Mouse (Mus musculus): ENCODE data around the gene Gal3st1. TPM values are rescaled to one million over a fixed set of nuclear protein-coding genes. Genes with fewer than 3 reads are reported as not detected.

Gal3st1 gene
- total and polyA plus RNA-seq, 2 experiments = 2.2 to 4.4 TPM

DNA sequence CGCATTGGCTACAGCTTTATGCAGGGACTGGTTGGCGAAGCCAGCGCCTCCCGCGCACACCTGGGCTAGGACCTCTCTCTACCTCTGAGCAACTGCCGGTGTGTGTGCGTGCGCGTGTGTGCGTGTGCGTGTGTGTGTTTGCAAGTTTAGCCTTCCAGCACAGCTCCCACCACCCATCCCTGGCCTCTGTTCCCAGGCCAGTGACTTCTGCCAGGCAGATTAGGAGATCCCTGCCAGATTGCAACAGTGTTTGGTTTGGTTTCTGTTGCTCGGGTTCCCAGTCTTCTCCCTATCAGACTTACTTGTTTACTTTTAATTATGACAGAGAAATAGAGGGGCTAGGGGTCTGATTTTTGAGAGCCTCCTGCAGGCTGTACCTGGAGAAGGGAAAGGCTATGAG lies 48.5 kb downstream of the Gal3st1 start:
- Histone ChIP-seq H3K4me3 (ENCODE audit: insufficient read depth, low read depth, low read length) (peak overlapping the region; percentile 70), H3K9ac (ENCODE audit: low read depth, low read length) (peak overlapping the region; percentile 90), H3K36me3 (ENCODE audit: control insufficient read depth, insufficient read depth, low read length) (peaks cover 4% of the 10 kb centered on the region; the same call in 1 of the 2 replicates), H3K4me1 (ENCODE audit: control insufficient read depth, insufficient read depth, low read length) (peaks cover 24% of the 10 kb centered on the region), H3K79me2 (ENCODE audit: control insufficient read depth, insufficient read depth, low read length) (peaks cover 8% of the 10 kb centered on the region; the same call in 1 of the 2 replicates), H3K27ac (replicated peaks; ENCODE audit: insufficient read depth, low read depth, low read length) (peak overlapping the region; percentile 95), H3K27me3 (ENCODE audit: control insufficient read depth, insufficient read depth, low read length) (no peaks in the 10 kb centered on the region)
- TF ChIP-seq POLR2A (IDR thresholded peaks at IDR 0.05; ENCODE audit: extremely low read depth, insufficient read depth, low read length) (peak; percentile 36), CTCF (IDR thresholded peaks at IDR 0.05; ENCODE audit: low read depth, low read length) (no peak)
- DNase-seq (ENCODE audit: extremely low read depth, low read depth, low spot score) = peak; percentile 91
- WGBS = 9% methylated on average over 12 of the region's 12 CpGs

DNA sequence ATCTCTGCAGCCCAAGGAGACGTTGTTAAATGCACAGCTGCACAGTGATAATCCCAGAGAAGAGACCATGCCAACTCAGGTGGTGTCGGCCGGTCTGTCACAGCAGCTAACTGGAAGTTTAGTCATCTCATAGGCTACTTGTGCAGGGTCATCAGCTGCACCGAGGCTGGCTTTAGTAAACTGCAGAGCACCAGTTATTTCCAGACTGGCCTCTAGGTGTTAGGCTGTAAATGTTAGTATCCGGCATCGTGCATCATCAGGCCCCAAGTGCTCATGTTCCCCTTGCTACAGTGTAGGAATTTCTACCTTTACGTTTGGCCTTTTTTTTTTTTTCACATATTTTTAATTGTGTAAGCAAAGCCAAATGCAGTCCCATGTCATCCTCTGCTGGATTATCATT lies 50.0 kb downstream of the Gal3st1 start:
- H3K9ac ChIP-seq (ENCODE audit: low read depth, low read length) = peak overlapping the region; percentile 53
- WGBS = 31% methylated on average over 7 of the region's 7 CpGs
- H3K36me3 ChIP-seq (ENCODE audit: control insufficient read depth, insufficient read depth, low read length) = peaks cover 15% of the 10 kb centered on the region
- H3K4me3 ChIP-seq (ENCODE audit: insufficient read depth, low read depth, low read length) = peak overlapping the region; percentile 57
- H3K4me1 ChIP-seq (ENCODE audit: control insufficient read depth, insufficient read depth, low read length) = peaks cover 24% of the 10 kb centered on the region
- peak; percentile 62 for DNase-seq (ENCODE audit: extremely low read depth, low read depth, low spot score)
- H3K79me2 ChIP-seq (ENCODE audit: control insufficient read depth, insufficient read depth, low read length) = peaks cover 8% of the 10 kb centered on the region; the same call in 1 of the 2 replicates
- no peaks in the 10 kb centered on the region for H3K27me3 ChIP-seq (ENCODE audit: control insufficient read depth, insufficient read depth, low read length)
- peak overlapping the region; percentile 95 for H3K27ac ChIP-seq (replicated peaks; ENCODE audit: insufficient read depth, low read depth, low read length)
- TF ChIP-seq POLR2A (IDR thresholded peaks at IDR 0.05; ENCODE audit: extremely low read depth, insufficient read depth, low read length) = no peak
- TF ChIP-seq CTCF (IDR thresholded peaks at IDR 0.05; ENCODE audit: low read depth, low read length) = peak; percentile 16; the same call in 1 of the 2 replicates

DNA sequence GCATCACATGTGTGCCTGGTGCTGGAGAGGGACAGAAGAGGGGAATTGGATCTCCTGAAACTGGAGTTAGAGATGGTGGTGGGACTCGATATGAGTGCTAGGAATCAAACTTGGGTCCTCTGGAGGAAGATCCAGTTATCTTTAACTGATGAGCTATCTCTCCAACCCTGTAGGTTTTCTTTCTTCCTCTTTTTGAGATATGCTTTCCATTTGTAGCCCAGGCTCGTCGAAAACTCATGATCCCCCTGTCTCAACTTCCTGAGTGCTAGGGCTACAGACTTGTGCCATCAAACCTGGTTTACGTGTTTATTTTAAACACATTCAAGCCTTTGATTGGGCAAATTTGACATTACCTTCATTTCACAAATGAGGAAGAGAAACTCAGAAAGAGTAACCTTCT lies 50.7 kb downstream of the Gal3st1 start:
- no peak for DNase-seq (ENCODE audit: extremely low read depth, low read depth, low spot score)
- peak overlapping the region; percentile 34 for H3K9ac ChIP-seq (ENCODE audit: low read depth, low read length)
- no peaks in the 10 kb centered on the region for H3K27me3 ChIP-seq (ENCODE audit: control insufficient read depth, insufficient read depth, low read length)

DNA sequence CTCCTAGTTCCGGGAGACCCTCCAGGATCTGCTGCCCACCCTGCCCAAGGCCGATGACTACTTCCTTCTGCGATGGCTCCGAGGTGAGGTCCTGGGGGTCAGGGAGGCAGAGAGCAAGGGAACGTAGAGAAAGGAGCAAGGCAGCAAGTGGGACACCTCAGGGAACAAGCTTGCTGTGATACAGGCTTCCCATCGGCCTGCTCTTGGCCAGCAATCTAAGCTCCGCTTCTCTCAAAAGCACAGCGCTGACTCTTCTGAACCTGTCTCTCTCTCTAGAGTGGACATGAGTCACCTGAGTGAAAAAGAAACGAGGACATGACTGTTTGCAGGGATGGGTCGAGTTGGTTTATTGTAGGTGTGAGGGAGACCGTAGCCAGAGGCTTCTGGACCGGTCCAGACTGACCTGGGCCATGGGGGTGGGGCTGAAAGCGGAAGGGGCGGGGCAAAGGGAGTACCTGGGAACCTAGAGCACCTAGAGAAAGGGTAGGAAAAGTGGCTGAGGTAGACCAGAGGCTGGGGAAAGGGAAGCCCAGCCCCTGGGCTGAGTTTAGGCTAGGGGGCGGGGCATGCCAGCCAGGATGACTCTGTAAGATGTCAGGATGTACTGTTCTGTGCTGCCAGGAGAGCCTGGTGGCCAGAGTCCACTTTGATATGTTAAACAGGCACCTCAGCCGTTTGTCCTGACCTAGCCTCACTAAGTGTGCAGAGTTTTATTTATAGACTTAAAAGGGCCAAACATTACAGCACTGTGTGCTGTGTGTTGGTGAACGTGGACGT lies 51.9 kb downstream of the Gal3st1 start:
- peak; percentile 99 for DNase-seq (ENCODE audit: extremely low read depth, low read depth, low spot score)
- TF ChIP-seq CTCF (IDR thresholded peaks at IDR 0.05; ENCODE audit: low read depth, low read length) (no peak), POLR2A (IDR thresholded peaks at IDR 0.05; ENCODE audit: extremely low read depth, insufficient read depth, low read length) (0 out of 2 replicates have a peak, but pooled peaks have one; percentile 34)
- Histone ChIP-seq H3K9ac (ENCODE audit: low read depth, low read length) (peak overlapping the region; percentile 56), H3K4me1 (ENCODE audit: control insufficient read depth, insufficient read depth, low read length) (peaks cover 24% of the 10 kb centered on the region), H3K36me3 (ENCODE audit: control insufficient read depth, insufficient read depth, low read length) (peaks cover 26% of the 10 kb centered on the region), H3K27ac (replicated peaks; ENCODE audit: insufficient read depth, low read depth, low read length) (peak overlapping the region; percentile 97), H3K79me2 (ENCODE audit: control insufficient read depth, insufficient read depth, low read length) (peaks cover 8% of the 10 kb centered on the region; the same call in 1 of the 2 replicates), H3K4me3 (ENCODE audit: insufficient read depth, low read depth, low read length) (peak overlapping the region; percentile 62), H3K27me3 (ENCODE audit: control insufficient read depth, insufficient read depth, low read length) (no peaks in the 10 kb centered on the region)
- 24% methylated on average over 18 of the region's 18 CpGs for WGBS

More for the DNA sequence above, 50.7 kb downstream of the Gal3st1 start:
- Histone ChIP-seq H3K79me2 (ENCODE audit: control insufficient read depth, insufficient read depth, low read length) (peaks cover 8% of the 10 kb centered on the region; the same call in 1 of the 2 replicates), H3K4me1 (ENCODE audit: control insufficient read depth, insufficient read depth, low read length) (peaks cover 24% of the 10 kb centered on the region), H3K4me3 (ENCODE audit: insufficient read depth, low read depth, low read length) (no peak overlapping the region; the same call in 1 of the 2 replicates), H3K27ac (replicated peaks; ENCODE audit: insufficient read depth, low read depth, low read length) (peak overlapping the region; percentile 95), H3K36me3 (ENCODE audit: control insufficient read depth, insufficient read depth, low read length) (peaks cover 17% of the 10 kb centered on the region)
- TF ChIP-seq CTCF (IDR thresholded peaks at IDR 0.05; ENCODE audit: low read depth, low read length) (no peak), POLR2A (IDR thresholded peaks at IDR 0.05; ENCODE audit: extremely low read depth, insufficient read depth, low read length) (no peak)
- WGBS = 72% methylated on average over 4 of the region's 4 CpGs

DNA sequence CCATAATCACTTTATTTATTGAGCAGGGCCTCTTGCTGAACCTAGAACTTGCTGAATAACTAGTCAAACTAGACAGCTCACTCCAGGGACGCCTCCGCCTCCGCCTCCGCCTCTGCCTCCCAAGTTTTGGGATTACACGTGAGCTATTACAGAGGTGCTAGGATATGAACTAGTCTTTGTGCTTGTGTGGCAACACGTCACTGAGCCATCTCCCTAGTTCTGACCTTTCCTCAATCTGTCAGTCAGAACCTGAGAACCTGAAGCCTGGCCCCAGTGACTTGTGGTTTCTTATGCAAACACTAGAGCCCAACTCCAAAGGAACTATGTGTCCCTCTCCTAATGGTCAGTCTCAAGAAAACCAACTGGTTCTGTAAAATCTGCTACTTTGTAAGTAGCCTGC lies 52.5 kb downstream of the Gal3st1 start:
- peaks cover 22% of the 10 kb centered on the region for H3K4me1 ChIP-seq (ENCODE audit: control insufficient read depth, insufficient read depth, low read length)
- H3K79me2 ChIP-seq (ENCODE audit: control insufficient read depth, insufficient read depth, low read length) = peaks cover 8% of the 10 kb centered on the region; the same call in 1 of the 2 replicates
- H3K9ac ChIP-seq (ENCODE audit: low read depth, low read length) = peak overlapping the region; percentile 64
- TF ChIP-seq CTCF (IDR thresholded peaks at IDR 0.05; ENCODE audit: low read depth, low read length) = no peak
- TF ChIP-seq POLR2A (IDR thresholded peaks at IDR 0.05; ENCODE audit: extremely low read depth, insufficient read depth, low read length) = no peak
- H3K27ac ChIP-seq (replicated peaks; ENCODE audit: insufficient read depth, low read depth, low read length) = peak overlapping the region; percentile 97
- peaks cover 30% of the 10 kb centered on the region for H3K36me3 ChIP-seq (ENCODE audit: control insufficient read depth, insufficient read depth, low read length)
- peak overlapping the region; percentile 8; the same call in 1 of the 2 replicates for H3K4me3 ChIP-seq (ENCODE audit: insufficient read depth, low read depth, low read length)
- H3K27me3 ChIP-seq (ENCODE audit: control insufficient read depth, insufficient read depth, low read length) = no peaks in the 10 kb centered on the region
- DNase-seq (ENCODE audit: extremely low read depth, low read depth, low spot score) = no peak
- WGBS = 13% methylated on average over 6 of the region's 6 CpGs
